Mouse (Mus musculus): ENCODE measurements around the gene Tmed3. TPM values are rescaled to one million over a fixed set of nuclear protein-coding genes. Genes with fewer than 3 reads are reported as not detected.

The Tmed3 gene
- polyA plus RNA-seq (2012; fragmentation: generic; extraction: Trizol): 100 to 1,000 TPM; 168 to 255 TPM

GRCm38 (mm10) chr9:89704265-89705196 lies at the start of gene Tmed3:
TSS of gene Tmed3 (minus strand) at chr9:89705068.

DNA sequence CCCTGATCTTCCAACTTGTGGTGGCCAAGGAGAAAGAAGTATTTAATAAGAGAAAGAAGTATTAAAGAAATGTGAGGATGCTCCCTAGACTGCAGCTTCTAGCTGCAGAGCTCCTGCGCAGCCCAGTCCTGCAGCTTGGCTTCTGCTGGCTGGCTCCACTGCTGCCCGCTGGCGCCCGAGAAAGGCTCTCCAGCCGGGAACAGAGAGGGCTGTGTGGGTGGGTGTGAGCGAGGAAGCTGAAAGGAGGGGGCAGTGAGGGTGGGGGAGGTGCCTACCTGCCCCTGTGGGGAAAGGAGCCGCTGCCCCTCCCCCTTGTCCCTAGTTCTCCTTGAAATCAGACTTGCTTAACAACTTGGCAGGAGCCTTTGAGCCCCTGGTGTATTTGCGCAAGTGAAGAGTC lies 33.4 kb upstream of the Tmed3 start, which contains the start of gene Ankrd34c:
Ankrd34c (minus strand) TSS at position 181 of the 400 bp plus-strand sequence.

Other genes with a start within 250 kb of the Tmed3 start
- gene Minar1, start 81.9 kb downstream of the Tmed3 start, polyA plus RNA-seq (2012; fragmentation: generic; extraction: Trizol): not detected
- not detected for gene Ankrd34c, start 33.4 kb upstream of the Tmed3 start, polyA plus RNA-seq (2012; fragmentation: generic; extraction: Trizol)
- under 1 TPM in 1 of 2 experiments, not detected in 1; 0.05 TPM for gene Rasgrf1, start 204.8 kb upstream of the Tmed3 start, polyA plus RNA-seq (2012; fragmentation: generic; extraction: Trizol)

All from C3H10T1/2 (cell line).